Mouse (Mus musculus): Measurements from ENCODE around the gene Wdr45. TPM values are rescaled to one million over a fixed set of nuclear protein-coding genes. Genes with fewer than 3 reads are reported as not detected.

Wdr45 gene
- polyA plus RNA-seq, 1 experiment from 2014 or later, result 102 TPM

DNA sequence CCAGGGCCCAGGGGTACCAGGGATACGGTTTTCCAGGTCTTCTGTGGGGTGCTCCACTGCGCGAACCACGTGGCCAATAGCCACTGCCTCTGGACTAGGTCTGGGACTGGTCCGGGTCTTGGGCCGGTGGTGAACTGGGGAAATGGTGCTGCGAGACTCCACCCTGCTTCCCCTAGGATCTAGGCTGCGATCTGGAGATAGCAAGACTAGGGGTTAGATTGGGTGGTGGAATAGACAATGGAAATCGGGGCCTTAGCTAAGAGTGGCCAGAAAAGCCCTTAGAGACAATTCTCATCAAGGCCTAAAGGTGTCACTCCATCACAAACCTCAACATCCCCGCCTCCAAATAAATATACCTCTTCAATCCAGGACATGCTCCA is 39.1 kb upstream of the Wdr45 start:
- H3K4me3 ChIP-seq (ENCODE audit: low read length), result peak overlapping the region; percentile 22
- H3K4me2 ChIP-seq (ENCODE audit: low read depth, low read length), result peak overlapping the region; percentile 58
- H3K9me3 ChIP-seq (ENCODE audit: control insufficient read depth, low read length), result no peaks in the 10 kb centered on the region
- H3K9ac ChIP-seq (ENCODE audit: low read length), result peak overlapping the region; percentile 40
- H3K27ac ChIP-seq (ENCODE audit: low read length), result peak overlapping the region; percentile 72
- 39% methylated on average over 10 of the region's 10 CpGs for WGBS
- H3K27me3 ChIP-seq (ENCODE audit: control insufficient read depth, insufficient read depth, low read depth, low read length), result no peaks in the 10 kb centered on the region
- peaks cover 10% of the 10 kb centered on the region for H3K4me1 ChIP-seq (replicated peaks; ENCODE audit: control insufficient read depth, insufficient read depth, low read length)
- ATAC-seq (ENCODE audit: low read depth), result no peak
- H3K36me3 ChIP-seq (ENCODE audit: control insufficient read depth, insufficient read depth, low read length), result no peaks in the 10 kb centered on the region

DNA sequence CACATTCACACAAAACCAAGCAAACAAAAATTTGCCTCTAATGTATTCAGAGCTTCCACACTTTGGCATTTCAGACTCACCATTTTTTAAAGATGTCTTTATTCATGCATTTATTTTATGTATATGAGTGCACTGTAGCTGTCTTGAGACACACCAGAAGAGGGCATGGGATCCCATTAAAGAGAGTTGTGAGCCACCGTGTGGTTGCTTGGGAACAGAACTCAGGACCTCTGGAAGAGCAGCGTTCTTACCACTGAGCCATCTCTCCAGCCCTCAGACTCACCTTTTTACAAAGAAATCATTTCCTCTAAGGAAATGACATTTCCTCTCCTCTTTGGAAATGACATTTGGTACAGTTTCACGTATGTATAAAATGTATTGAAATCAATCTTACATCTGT is 35.1 kb upstream of the Wdr45 start:
- Histone ChIP-seq H3K27ac (ENCODE audit: low read length) (no peak overlapping the region), H3K36me3 (ENCODE audit: control insufficient read depth, insufficient read depth, low read length) (no peaks in the 10 kb centered on the region), H3K4me3 (ENCODE audit: low read length) (no peak overlapping the region), H3K4me1 (replicated peaks; ENCODE audit: control insufficient read depth, insufficient read depth, low read length) (peaks cover 3% of the 10 kb centered on the region), H3K9me3 (ENCODE audit: control insufficient read depth, low read length) (no peaks in the 10 kb centered on the region), H3K27me3 (ENCODE audit: control insufficient read depth, insufficient read depth, low read depth, low read length) (no peaks in the 10 kb centered on the region), H3K4me2 (ENCODE audit: low read depth, low read length) (no peak overlapping the region), H3K9ac (ENCODE audit: low read length) (no peak overlapping the region)
- no peak for ATAC-seq (ENCODE audit: low read depth)
- 37% methylated on average over 3 of the region's 3 CpGs for WGBS

DNA sequence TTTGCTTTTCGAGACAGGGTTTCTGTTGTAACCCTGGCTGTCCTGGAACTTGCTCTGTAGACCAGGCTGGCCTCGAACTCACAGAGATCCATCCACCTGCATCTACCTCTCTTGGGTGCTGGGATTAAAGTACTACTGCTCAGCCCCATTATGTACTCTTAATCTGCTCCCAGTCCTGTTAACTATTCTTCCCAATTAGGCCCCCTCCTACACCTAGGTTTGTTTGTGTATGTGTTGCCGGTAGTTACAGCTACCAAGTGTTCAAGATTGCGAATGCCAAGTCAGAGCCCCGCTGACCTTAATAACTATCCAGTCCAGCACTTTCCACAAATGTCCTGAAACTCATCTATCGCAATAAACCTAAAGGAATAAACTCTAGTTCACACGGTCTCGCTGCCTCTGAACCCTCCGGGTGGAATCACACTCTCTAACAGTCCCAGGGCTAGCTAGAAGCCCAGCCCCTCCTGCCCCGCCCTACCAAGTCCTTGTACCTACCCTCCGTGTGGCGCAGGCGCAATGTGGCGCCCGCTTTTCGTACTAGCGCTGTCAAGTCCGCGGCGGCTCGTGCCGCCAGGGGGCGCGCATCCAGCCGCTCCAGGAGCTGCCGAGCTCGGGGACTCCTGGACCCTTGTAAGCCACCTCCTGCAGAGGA is 34.6 kb upstream of the Wdr45 start:
- peak overlapping the region; percentile 56 for H3K4me2 ChIP-seq (ENCODE audit: low read depth, low read length)
- 15% methylated on average over 27 of the region's 27 CpGs for WGBS
- peak; percentile 98 for ATAC-seq (ENCODE audit: low read depth)
- peak overlapping the region; percentile 59 for H3K9ac ChIP-seq (ENCODE audit: low read length)
- H3K27me3 ChIP-seq (ENCODE audit: control insufficient read depth, insufficient read depth, low read depth, low read length), result no peaks in the 10 kb centered on the region
- H3K4me3 ChIP-seq (ENCODE audit: low read length), result peak overlapping the region; percentile 37
- no peaks in the 10 kb centered on the region for H3K9me3 ChIP-seq (ENCODE audit: control insufficient read depth, low read length)
- H3K36me3 ChIP-seq (ENCODE audit: control insufficient read depth, insufficient read depth, low read length), result no peaks in the 10 kb centered on the region
- no peaks in the 10 kb centered on the region for H3K4me1 ChIP-seq (replicated peaks; ENCODE audit: control insufficient read depth, insufficient read depth, low read length)
- 0 out of 2 replicates have a peak overlapping the region, but pooled peaks have one; percentile 27 for H3K27ac ChIP-seq (ENCODE audit: low read length)

DNA sequence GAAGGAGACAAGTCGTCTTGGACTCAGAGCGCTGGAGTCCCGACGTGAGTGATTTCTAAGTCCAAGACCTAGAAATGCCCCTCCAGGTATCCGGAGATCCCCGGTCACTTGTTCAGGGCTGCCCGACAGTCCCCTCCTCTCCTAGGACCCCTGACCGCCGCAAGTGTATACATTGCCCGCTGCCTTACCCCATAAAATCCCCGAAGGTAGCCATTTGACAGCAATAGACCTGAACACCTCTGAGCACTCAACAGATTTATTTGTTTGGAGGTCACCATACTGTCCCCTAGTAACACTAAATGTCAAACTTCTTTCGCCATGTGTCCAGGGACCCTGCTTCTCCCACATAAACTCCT is 34.1 kb upstream of the Wdr45 start:
- H3K4me3 ChIP-seq (ENCODE audit: low read length), result peak overlapping the region; percentile 37
- no peak for ATAC-seq (ENCODE audit: low read depth)
- H3K4me1 ChIP-seq (replicated peaks; ENCODE audit: control insufficient read depth, insufficient read depth, low read length), result no peaks in the 10 kb centered on the region
- WGBS, result 28% methylated on average over 10 of the region's 12 CpGs
- no peaks in the 10 kb centered on the region for H3K9me3 ChIP-seq (ENCODE audit: control insufficient read depth, low read length)
- H3K9ac ChIP-seq (ENCODE audit: low read length), result peak overlapping the region; percentile 59
- H3K4me2 ChIP-seq (ENCODE audit: low read depth, low read length), result peak overlapping the region; percentile 56
- H3K27me3 ChIP-seq (ENCODE audit: control insufficient read depth, insufficient read depth, low read depth, low read length), result no peaks in the 10 kb centered on the region
- no peaks in the 10 kb centered on the region for H3K36me3 ChIP-seq (ENCODE audit: control insufficient read depth, insufficient read depth, low read length)
- H3K27ac ChIP-seq (ENCODE audit: low read length), result no peak overlapping the region

DNA sequence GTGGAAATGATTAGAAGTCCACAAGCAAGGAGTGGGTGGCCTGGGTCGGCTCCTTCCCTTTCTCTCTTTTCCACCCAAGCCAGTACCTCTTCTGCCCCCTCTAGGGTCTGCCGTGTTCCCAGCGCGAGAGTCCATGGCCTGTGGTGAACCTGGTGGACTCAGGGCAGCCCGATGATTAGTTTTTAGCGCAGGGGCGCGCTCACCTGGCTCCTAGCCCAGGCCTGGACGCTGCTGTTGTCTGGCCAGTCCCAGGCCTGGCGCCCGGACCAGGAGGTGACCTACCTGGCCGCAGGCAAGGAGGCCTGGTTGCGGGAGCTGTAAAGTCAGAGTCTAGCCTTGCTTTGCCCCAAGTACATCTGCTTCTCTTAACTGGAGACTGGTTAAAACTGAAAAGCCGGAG is 33.3 kb upstream of the Wdr45 start, which contains the start of gene Magix:
Magix (minus strand) TSS at position 388 of the 400 bp plus-strand sequence.
- H3K9ac ChIP-seq (ENCODE audit: low read length), result peak within 1 kb of the TSS; percentile 59
- no peaks in the 10 kb centered on the region for H3K4me1 ChIP-seq (replicated peaks; ENCODE audit: control insufficient read depth, insufficient read depth, low read length)
- peak within 1 kb of the TSS; percentile 37 for H3K4me3 ChIP-seq (ENCODE audit: low read length)
- ATAC-seq (ENCODE audit: low read depth), result no peak
- peak within 1 kb of the TSS; percentile 56 for H3K4me2 ChIP-seq (ENCODE audit: low read depth, low read length)
- no peaks in the 10 kb centered on the region for H3K27me3 ChIP-seq (ENCODE audit: control insufficient read depth, insufficient read depth, low read depth, low read length)
- no peaks in the 10 kb centered on the region for H3K36me3 ChIP-seq (ENCODE audit: control insufficient read depth, insufficient read depth, low read length)
- 58% methylated on average over 14 of the region's 14 CpGs for WGBS
- H3K9me3 ChIP-seq (ENCODE audit: control insufficient read depth, low read length), result no peaks in the 10 kb centered on the region
- no peak within 1 kb of the TSS for H3K27ac ChIP-seq (ENCODE audit: low read length)

DNA sequence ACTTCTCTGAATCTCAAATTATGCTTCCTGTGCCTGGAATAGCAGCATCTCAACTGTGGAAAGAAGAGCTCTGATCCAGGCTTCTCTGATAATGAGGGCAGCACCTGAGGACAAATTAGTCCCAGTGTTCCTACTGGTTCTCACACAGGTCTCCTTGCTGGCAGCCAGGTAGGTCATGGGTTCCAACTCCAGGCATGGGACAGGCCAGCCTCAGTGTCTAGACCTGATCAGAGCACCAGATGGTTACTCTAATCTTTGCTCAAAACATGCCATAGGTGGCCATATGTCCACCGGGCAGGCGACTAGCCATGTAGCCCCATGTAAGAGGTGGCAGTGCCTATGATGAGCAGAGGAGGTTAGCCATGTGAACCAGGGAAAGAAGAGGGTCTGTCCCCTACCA is 25.8 kb upstream of the Wdr45 start:
- no peak overlapping the region for H3K9ac ChIP-seq (ENCODE audit: low read length)
- H3K27ac ChIP-seq (ENCODE audit: low read length), result no peak overlapping the region
- H3K36me3 ChIP-seq (ENCODE audit: control insufficient read depth, insufficient read depth, low read length), result no peaks in the 10 kb centered on the region
- no peaks in the 10 kb centered on the region for H3K4me1 ChIP-seq (replicated peaks; ENCODE audit: control insufficient read depth, insufficient read depth, low read length)
- no peak overlapping the region for H3K4me3 ChIP-seq (ENCODE audit: low read length)
- H3K27me3 ChIP-seq (ENCODE audit: control insufficient read depth, insufficient read depth, low read depth, low read length), result no peaks in the 10 kb centered on the region
- no peaks in the 10 kb centered on the region for H3K9me3 ChIP-seq (ENCODE audit: control insufficient read depth, low read length)
- no peak overlapping the region for H3K4me2 ChIP-seq (ENCODE audit: low read depth, low read length)
- 84% methylated on average over 2 of the region's 2 CpGs for WGBS
- no peak for ATAC-seq (ENCODE audit: low read depth)

DNA sequence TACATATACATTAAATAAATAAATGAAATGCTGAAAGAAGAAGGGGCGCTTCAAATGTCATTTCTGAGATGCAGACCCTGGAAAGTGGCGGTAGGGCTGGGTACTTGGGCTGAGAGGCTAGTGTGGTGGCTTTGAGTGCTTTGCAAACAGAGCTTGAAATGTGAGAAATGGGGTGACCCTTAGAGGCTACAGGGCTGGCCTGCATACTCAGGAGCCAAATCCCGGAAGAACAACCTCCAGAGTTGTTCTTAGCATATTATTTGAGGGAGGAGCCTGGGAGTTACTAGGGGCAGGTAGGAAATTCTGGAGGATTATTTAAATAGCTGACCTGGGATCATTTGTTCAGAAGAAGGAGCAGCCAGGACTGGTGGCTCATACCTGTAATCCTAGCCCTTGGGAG is 23.6 kb upstream of the Wdr45 start:
- H3K4me2 ChIP-seq (ENCODE audit: low read depth, low read length), result no peak overlapping the region
- no peak overlapping the region for H3K4me3 ChIP-seq (ENCODE audit: low read length)
- no peaks in the 10 kb centered on the region for H3K4me1 ChIP-seq (replicated peaks; ENCODE audit: control insufficient read depth, insufficient read depth, low read length)
- WGBS, result 30% methylated on average over 3 of the region's 3 CpGs
- peak overlapping the region; percentile 57; the same call in 1 of the 2 replicates for H3K27ac ChIP-seq (ENCODE audit: low read length)
- no peaks in the 10 kb centered on the region for H3K36me3 ChIP-seq (ENCODE audit: control insufficient read depth, insufficient read depth, low read length)
- H3K9ac ChIP-seq (ENCODE audit: low read length), result no peak overlapping the region
- no peaks in the 10 kb centered on the region for H3K27me3 ChIP-seq (ENCODE audit: control insufficient read depth, insufficient read depth, low read depth, low read length)
- no peaks in the 10 kb centered on the region for H3K9me3 ChIP-seq (ENCODE audit: control insufficient read depth, low read length)
- peak; percentile 90 for ATAC-seq (ENCODE audit: low read depth)

DNA sequence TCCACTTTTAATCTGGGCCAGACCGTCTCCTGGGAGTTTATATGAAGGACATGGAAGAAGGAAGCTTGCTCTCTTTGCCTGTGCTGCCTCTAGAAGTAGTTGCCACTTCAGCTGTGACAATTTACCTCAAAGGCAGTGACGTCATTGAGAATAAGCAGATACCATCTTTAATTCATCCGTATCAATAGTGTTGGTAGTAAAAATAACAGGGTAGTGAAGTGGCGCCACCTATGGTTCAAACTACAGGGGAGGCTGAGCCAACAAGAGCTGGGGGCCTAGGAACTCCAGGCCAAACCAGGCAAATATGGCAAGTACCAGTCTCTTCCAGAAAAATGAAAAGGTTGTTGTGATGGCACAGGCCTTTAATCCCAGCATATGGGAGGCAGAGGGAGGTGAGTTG is 21.3 kb upstream of the Wdr45 start:
- Histone ChIP-seq H3K4me3 (ENCODE audit: low read length) (no peak overlapping the region), H3K36me3 (ENCODE audit: control insufficient read depth, insufficient read depth, low read length) (no peaks in the 10 kb centered on the region), H3K9me3 (ENCODE audit: control insufficient read depth, low read length) (no peaks in the 10 kb centered on the region), H3K27me3 (ENCODE audit: control insufficient read depth, insufficient read depth, low read depth, low read length) (no peaks in the 10 kb centered on the region), H3K4me1 (replicated peaks; ENCODE audit: control insufficient read depth, insufficient read depth, low read length) (no peaks in the 10 kb centered on the region), H3K4me2 (ENCODE audit: low read depth, low read length) (no peak overlapping the region), H3K27ac (ENCODE audit: low read length) (no peak overlapping the region), H3K9ac (ENCODE audit: low read length) (no peak overlapping the region)
- WGBS, result 29% methylated on average over 4 of the region's 4 CpGs
- ATAC-seq (ENCODE audit: low read depth), result no peak

DNA sequence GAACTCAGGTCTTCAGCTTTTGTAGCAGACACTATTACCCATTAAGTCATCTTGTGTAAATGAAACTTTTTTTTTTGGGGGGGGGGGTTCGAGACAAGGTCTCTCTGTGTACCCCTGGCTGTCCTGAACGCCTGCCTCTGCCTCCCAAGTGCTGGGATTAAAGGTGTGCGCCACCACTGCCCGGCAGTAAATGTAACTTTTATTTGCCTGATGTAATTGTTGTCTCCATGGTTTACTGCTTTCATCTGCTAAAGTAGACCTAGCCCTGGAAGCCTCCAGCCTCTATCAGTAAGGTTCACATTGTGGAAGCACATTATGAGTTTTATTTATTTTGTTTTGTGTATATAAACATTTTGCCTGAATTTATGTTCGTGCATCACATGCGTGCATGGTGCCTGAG is 17.6 kb upstream of the Wdr45 start:
- H3K27ac ChIP-seq (ENCODE audit: low read length), result no peak overlapping the region
- peak overlapping the region; percentile 40; the same call in 1 of the 2 replicates for H3K4me2 ChIP-seq (ENCODE audit: low read depth, low read length)
- H3K9me3 ChIP-seq (ENCODE audit: control insufficient read depth, low read length), result no peaks in the 10 kb centered on the region
- WGBS, result 26% methylated on average over 6 of the region's 6 CpGs
- no peaks in the 10 kb centered on the region; the same call in 1 of the 2 replicates for H3K4me1 ChIP-seq (replicated peaks; ENCODE audit: control insufficient read depth, insufficient read depth, low read length)
- H3K9ac ChIP-seq (ENCODE audit: low read length), result peak overlapping the region; percentile 28; the same call in 1 of the 2 replicates
- no peaks in the 10 kb centered on the region for H3K27me3 ChIP-seq (ENCODE audit: control insufficient read depth, insufficient read depth, low read depth, low read length)
- peak overlapping the region; percentile 31 for H3K4me3 ChIP-seq (ENCODE audit: low read length)
- peaks cover 2% of the 10 kb centered on the region for H3K36me3 ChIP-seq (ENCODE audit: control insufficient read depth, insufficient read depth, low read length)
- peak; percentile 8 for ATAC-seq (ENCODE audit: low read depth)

All from lung, embryonic 16.5 days (tissue).